Mouse (Mus musculus) cortical plate, adult 2 months (tissue): ENCODE results near the gene Hapln4.

Experiments
- CTCF ChIP-seq: fragments of 200-500 bp; IDR thresholded peaks from 2 replicates; pipeline ENCODE4 v1.5.1; 2011; ENCODE audit warnings: mild to moderate bottlenecking, control low read depth, low read length; ENCODE audit not compliant: insufficient read depth; ENCODE audit errors: extremely low read depth
- POLR2A ChIP-seq: fragments of 200-500 bp; IDR thresholded peaks from 2 replicates; pipeline ENCODE4 v1.6.1; 2011; ENCODE audit warnings: mild to moderate bottlenecking, low read length, control low read depth; ENCODE audit not compliant: insufficient read depth; ENCODE audit errors: extremely low read depth

DNA sequence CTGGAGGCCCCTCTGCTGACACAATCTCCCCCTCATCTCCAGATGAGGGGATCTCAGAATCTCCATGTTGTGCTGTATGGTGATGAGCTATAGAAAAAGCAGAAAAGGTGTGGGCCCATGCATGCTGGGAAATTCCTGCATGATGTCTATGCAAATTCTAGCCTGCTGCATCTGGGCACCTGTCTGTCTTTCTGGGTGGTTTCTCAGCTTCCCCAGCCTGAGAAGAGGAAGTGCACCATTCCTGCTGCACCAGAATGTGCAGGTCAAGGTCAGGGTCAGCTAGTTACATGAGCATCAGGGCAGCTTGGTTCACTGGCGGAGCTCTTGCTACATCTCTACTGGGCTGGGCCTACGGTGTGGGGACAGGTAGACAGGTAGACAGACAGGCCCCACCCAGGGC is 27.2 kb downstream of the Hapln4 start:
- TF ChIP-seq CTCF (no peak), POLR2A (no peak)
